Mouse (Mus musculus): ENCODE measurements around the gene 1810049J17Rik.

GRCm38 (mm10) chr15:12320441-12321090, 1.1 kb downstream of the 1810049J17Rik start:
- TF ChIP-seq CTCF (IDR thresholded peaks at IDR 0.05; ENCODE audit: borderline replicate concordance, insufficient read depth, low read depth, low read length) = no peak
- TF ChIP-seq POLR2A (IDR thresholded peaks at IDR 0.05; ENCODE audit: borderline replicate concordance, insufficient read depth, low read length) = no peak
